Mouse (Mus musculus) liver, embryonic 14.5 days (tissue): ENCODE measurements around the gene Snx18. TPM values are rescaled to one million over a fixed set of nuclear protein-coding genes. Genes with fewer than 3 reads are reported as not detected.
A peak's percentile ranks its signal among the peaks of the same experiment; 100 is the strongest.

Experiments
- ATAC-seq: fragments of 200-750 bp; cut with Nextera tagmentation; 2 replicates; pipeline ENCODE4 v1.8.0; 2017; ENCODE audit warnings: moderate number of reproducible peaks, mild to moderate bottlenecking, moderate library complexity; ENCODE audit not compliant: insufficient read depth
- DNase-seq, 3 experiments: peaks; one replicate each; pipeline ENCODE4 v3.0.0-alpha.2; 2012 to 2013; ENCODE audit warnings: low read depth in 3 of 3, low spot score in 3 of 3
- H3K27ac ChIP-seq: fragments of 300-500 bp; sonication (generic); 2 replicates; pipeline ENCODE4 v1.5.1; 2014; ENCODE audit warnings: moderate library complexity, mild to moderate bottlenecking, control low read depth, inconsistent platforms
- H3K27me3 ChIP-seq: fragments of 300-500 bp; sonication (generic); 2 replicates; pipeline ENCODE4 v1.6.1; 2014; ENCODE audit warnings: mild to moderate bottlenecking, low read length, moderate library complexity; ENCODE audit not compliant: control insufficient read depth, insufficient read depth
- H3K36me3 ChIP-seq: fragments of 300-500 bp; sonication (generic); replicated peaks from 2 replicates; pipeline ENCODE4 v1.6.1; 2014; ENCODE audit warnings: low read depth; ENCODE audit not compliant: control insufficient read depth, insufficient read depth
- H3K4me1 ChIP-seq, 2 experiments: fragments of 200-500 bp in 1 of 2; fragments of 300-500 bp in 1 of 2; sonication (generic) in 1 of 2; replicated peaks; 2 replicates each; pipeline ENCODE4 v1.6.1; 2012 to 2014; ENCODE audit warnings: antibody characterized with exemption in 1 of 2, inconsistent platforms in 1 of 2, low read length in 1 of 2; ENCODE audit not compliant: control insufficient read depth in 2 of 2, insufficient read depth in 2 of 2
- H3K4me2 ChIP-seq: fragments of 300-500 bp; sonication (generic); 2 replicates; pipeline ENCODE4 v1.6.1; 2014; ENCODE audit warnings: low read depth, mild to moderate bottlenecking, control low read depth, moderate library complexity
- H3K4me3 ChIP-seq, 2 experiments: fragments of 200-500 bp in 1 of 2; fragments of 300-500 bp in 1 of 2; sonication (generic) in 1 of 2; 2 replicates each; pipeline ENCODE4 v1.5.1; 2012 to 2014; ENCODE audit warnings: low read depth in 2 of 2, low read length in 2 of 2, mild to moderate bottlenecking in 2 of 2, control low read depth in 1 of 2, inconsistent platforms in 1 of 2, moderate library complexity in 1 of 2; ENCODE audit not compliant: insufficient read depth in 1 of 2
- H3K9ac ChIP-seq: fragments of 300-500 bp; sonication (generic); replicated peaks from 2 replicates; pipeline ENCODE4 v1.6.1; 2014; ENCODE audit warnings: mild to moderate bottlenecking, control low read depth, moderate library complexity
- H3K9me3 ChIP-seq: fragments of 300-500 bp; sonication (generic); 2 replicates; pipeline ENCODE4 v1.6.1; 2016; ENCODE audit warnings: low read length, mixed read lengths; ENCODE audit not compliant: control insufficient read depth
- CTCF ChIP-seq: IDR thresholded peaks from 2 replicates; pipeline ENCODE4 v1.5.1; 2016; ENCODE audit warnings: antibody characterized with exemption, low read depth, control low read depth
- EP300 ChIP-seq: IDR thresholded peaks from 2 replicates; pipeline ENCODE4 v1.6.1; 2016; ENCODE audit warnings: antibody characterized with exemption, low read depth
- WGBS: fragments of 180-500 bp; shearing (Covaris S2); extraction: QIAGEN DNeasy Blood & Tissue Kit; methylation state at CpG from one replicate; pipeline ENCODE4 v1.1.7; 2014; ENCODE audit not compliant: insufficient replicate concordance; 5-methylcytosine and 5-hydroxymethylcytosine counted together
- polyA plus RNA-seq, 2 experiments: library from polyadenylated mRNA; depleted of rRNA in 1 of 2; stranded (reverse) in 1 of 2; unstranded in 1 of 2; fragments of >200 nt; fragmentation: Nextera tagmentation in 1 of 2; extraction: Ambion mirVana in 1 of 2; gene quantifications; 2 replicates each; pipeline versions ENCODE4 v1.2.1 to v1.2.3; 2012 to 2014

Snx18 gene
- polyA plus RNA-seq, 2 experiments, result 3.8 to 5.9 TPM

DNA sequence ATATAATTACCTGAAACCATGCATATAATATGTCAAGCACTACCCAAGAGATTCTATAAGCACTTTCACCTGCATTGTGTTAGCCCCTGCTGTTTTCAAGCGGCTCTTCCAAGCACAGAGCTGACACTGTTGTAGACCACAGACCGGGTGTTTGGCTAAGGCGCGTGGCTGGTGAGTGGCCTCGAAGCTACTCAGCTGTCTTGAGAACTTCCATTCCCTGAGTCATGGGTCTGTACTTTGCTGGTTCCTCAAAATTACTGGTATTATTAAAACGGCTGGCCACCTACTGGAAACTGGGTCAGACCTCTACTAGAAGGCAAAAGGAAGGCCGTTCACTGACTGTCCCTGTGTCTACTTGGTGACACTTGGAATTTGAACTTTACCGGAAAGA is 4.5 kb upstream of the Snx18 start:
- H3K9ac ChIP-seq, result no peak overlapping the region
- H3K36me3 ChIP-seq, result no peaks in the 10 kb centered on the region
- ATAC-seq (no peak), DNase-seq (no peak)
- H3K27ac ChIP-seq, result no peak overlapping the region
- no peak for TF ChIP-seq EP300
- TF ChIP-seq CTCF, result no peak
- no peaks in the 10 kb centered on the region for H3K27me3 ChIP-seq
- H3K4me2 ChIP-seq, result no peak overlapping the region
- peaks cover 0 to 2% of the 10 kb centered on the region in 2 experiments; a peak in 3 of 4 replicates for H3K4me1 ChIP-seq
- WGBS, result 43% methylated on average over 8 of the region's 8 CpGs
- no peak overlapping the region for H3K4me3 ChIP-seq
- H3K9me3 ChIP-seq, result no peaks in the 10 kb centered on the region

DNA sequence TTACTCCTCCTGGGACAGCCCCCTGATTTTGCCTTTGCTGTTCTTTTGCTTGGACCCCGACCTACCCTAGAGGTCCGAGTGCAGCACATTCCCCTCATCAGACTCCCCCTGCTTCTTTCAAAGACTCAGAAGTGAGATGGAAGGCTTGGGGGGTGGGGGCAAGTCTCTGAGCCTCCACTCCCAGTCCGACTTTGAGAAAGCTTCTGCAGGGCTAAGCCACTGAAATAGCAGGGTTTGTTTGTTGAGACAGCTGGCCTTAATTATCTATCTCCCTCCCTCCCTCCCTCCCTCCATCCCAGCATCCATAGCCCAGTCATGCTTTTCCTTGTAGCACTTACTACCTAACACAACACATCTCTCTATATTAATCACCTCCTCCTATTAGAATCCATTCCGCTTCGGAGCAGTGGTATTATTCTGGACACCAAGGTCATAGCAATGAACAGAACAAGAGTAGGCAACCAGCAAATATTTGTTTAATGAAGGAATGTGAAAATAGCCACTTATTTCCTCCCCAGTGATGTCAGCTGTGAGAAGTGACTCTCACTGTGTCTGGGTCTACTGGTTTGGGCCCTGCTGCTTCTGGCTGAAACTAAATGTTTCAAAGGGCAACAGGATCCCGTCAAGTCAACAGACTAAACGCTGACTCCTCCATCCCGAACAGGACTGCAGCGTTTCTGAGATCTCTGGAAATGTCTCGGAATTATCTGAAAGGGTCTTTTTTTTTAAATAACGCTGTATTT is 3.9 kb upstream of the Snx18 start:
- 58% methylated on average over 11 of the region's 11 CpGs for WGBS
- no peaks in the 10 kb centered on the region for H3K9me3 ChIP-seq
- no peak overlapping the region for H3K9ac ChIP-seq

DNA sequence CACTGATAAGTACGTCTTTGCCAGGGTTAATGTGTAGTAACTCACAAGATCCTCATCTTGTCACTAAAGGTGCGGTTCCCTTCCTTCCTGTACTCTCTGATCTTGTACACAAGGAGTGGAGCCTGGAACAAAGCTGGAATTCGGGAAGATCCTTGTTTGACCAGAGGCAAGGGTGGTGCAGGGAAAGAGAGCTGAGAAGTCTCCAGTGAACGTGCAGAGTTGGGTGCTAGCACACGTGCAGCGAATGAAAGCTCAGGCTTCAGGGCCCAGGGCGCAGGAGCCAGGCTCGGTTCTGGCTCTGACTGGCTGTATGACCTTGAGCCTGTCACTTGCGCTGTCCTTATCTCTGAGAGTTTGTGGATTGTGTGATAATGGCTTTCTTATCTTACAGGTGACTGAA is 639 bp upstream of the Snx18 start:
- ATAC-seq, result no peak
- H3K4me3 ChIP-seq, result no peak overlapping the region
- TF ChIP-seq EP300 (no peak), CTCF (no peak)
- no peak for DNase-seq
- H3K4me2 ChIP-seq, result no peak overlapping the region
- peaks cover 0 to 15% of the 10 kb centered on the region in 2 experiments; a peak in 3 of 4 replicates for H3K4me1 ChIP-seq
- no peaks in the 10 kb centered on the region for H3K9me3 ChIP-seq
- H3K27ac ChIP-seq, result no peak overlapping the region
- H3K27me3 ChIP-seq, result no peaks in the 10 kb centered on the region
- no peaks in the 10 kb centered on the region; the same call in 1 of the 2 replicates for H3K36me3 ChIP-seq
- no peak overlapping the region for H3K9ac ChIP-seq
- 59% methylated on average over 9 of the region's 9 CpGs for WGBS

More for the DNA sequence above, 3.9 kb upstream of the Snx18 start:
- TF ChIP-seq CTCF, result no peak
- TF ChIP-seq EP300, result no peak
- Histone ChIP-seq H3K4me2 (no peak overlapping the region), H3K27ac (no peak overlapping the region), H3K36me3 (no peaks in the 10 kb centered on the region), H3K4me3 (no peak overlapping the region), H3K4me1 (peaks cover 0 to 2% of the 10 kb centered on the region in 2 experiments; a peak in 3 of 4 replicates), H3K27me3 (no peaks in the 10 kb centered on the region)
- DNase-seq, result no peak
- no peak for ATAC-seq

DNA sequence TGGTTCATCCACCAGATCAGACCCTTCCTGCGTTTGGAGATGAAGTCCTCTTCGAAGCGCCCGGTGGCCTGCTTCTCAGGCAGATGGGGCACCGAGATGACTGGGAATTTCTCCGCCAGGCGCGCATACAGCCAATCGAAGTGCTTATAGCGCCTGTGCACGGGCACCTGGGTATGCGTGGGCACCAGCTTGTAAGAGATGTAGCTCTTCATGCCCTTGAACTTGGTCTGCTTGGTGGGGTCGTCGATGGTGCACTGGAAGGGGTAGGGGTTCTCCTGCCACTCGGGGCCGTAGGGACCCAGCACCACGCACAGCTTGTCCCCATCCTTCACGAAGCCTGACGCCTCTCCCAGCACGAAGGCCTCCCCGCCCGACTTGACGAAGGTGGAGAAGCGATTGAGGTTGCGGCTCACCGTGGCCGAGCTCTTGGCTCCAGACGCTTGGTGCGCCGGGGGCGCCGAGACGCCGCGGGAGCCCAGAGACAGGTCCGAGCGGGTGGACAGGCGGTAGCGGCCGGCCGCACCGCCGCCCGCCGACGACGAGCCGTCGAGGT is 950 bp downstream of the Snx18 start:
- Histone ChIP-seq H3K9me3 (no peaks in the 10 kb centered on the region), H3K4me1 (peaks cover 0 to 19% of the 10 kb centered on the region in 2 experiments; a peak in 3 of 4 replicates), H3K27me3 (no peaks in the 10 kb centered on the region), H3K4me2 (peak overlapping the region; percentile 90), H3K4me3 (peak overlapping the region; percentile 49 to 77), H3K27ac (no peak overlapping the region), H3K9ac (peak overlapping the region; percentile 71), H3K36me3 (no peaks in the 10 kb centered on the region; the same call in 1 of the 2 replicates)
- WGBS, result 18% methylated on average over 33 of the region's 49 CpGs
- TF ChIP-seq EP300 (no peak), CTCF (0 out of 2 replicates have a peak, but pooled peaks have one; percentile 0)
- DNase-seq (no peak), ATAC-seq (no peak)

DNA sequence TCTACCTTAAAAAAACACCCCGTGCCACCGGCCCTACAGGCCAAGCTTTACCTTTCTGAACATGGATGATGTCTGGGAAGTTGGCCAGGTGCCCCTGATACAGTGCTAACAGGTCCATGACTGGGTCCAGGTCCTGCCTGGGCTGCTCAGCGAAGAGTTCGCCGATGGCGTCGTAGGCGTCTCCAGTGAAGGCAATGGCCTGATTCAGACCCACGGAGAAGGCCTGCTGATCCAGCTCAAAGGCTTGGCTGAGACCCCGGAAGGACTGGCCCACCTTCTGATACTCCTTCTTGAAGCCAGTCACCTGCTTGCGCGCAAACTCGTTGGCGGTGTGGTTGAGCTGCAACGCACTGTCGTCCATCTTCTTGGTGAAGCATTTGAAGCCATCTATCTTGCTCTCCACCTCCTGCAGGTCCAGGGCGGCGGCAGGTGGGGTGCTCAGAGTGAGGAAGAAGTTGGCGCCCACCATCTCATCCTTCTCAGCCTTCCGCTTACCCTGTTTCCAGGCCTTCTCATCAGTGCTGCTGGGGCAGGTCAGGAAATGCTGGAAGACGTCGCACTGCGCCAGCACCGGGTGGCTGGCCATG is 1.5 kb downstream of the Snx18 start:
- ATAC-seq, result no peak
- H3K36me3 ChIP-seq, result no peaks in the 10 kb centered on the region; the same call in 1 of the 2 replicates
- no peaks in the 10 kb centered on the region for H3K27me3 ChIP-seq
- peaks cover 0 to 19% of the 10 kb centered on the region in 2 experiments; a peak in 3 of 4 replicates for H3K4me1 ChIP-seq
- DNase-seq, result no peak
- 61% methylated on average over 24 of the region's 24 CpGs for WGBS
- 0 out of 2 replicates have a peak, but pooled peaks have one; percentile 0 for TF ChIP-seq CTCF
- TF ChIP-seq EP300, result no peak
- peak overlapping the region; percentile 2 for H3K9ac ChIP-seq
- no peaks in the 10 kb centered on the region for H3K9me3 ChIP-seq
- peak overlapping the region; percentile 49 to 77 for H3K4me3 ChIP-seq
- peak overlapping the region; percentile 90 for H3K4me2 ChIP-seq
- no peak overlapping the region for H3K27ac ChIP-seq
